Comparison of ENCODE assay signal across 28 mouse cellular contexts in the genomic region with DNA sequence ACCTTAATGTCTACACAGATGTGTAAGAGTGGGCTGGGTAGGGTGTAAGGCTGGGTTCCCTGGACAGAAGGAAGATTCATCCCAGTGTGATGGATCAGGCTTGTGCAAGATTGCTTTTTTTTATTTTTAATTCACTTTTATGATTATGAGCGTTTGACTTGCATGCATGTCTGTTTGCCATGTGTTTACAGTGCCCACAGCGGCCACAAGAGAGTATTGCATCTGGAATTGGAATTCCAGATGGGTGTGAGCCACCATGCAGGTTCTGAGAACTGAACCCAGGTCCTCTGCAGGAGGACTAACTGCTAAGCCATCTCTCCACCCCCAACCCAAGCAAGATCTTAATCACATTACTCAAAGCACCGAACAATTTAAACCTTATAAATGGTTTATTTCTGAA. TPM values are rescaled to one million over a fixed set of nuclear protein-coding genes. Genes with fewer than 3 reads are reported as not detected.
DNase-seq lines count a peak whose midpoint lies in the region; ATAC-seq and TF ChIP-seq lines count a peak whose summit lies in the region.
"Had no signal": no experiment of that assay in that cellular context is flagged by ENCODE, and none has a peak within 500 bp of the region (broad histone marks: within the 10 kb centered on the region; RNA-seq: fewer than 3 reads in every experiment).

No protein-coding gene starts in this region.

- no peak for ATAC-seq in intestine, postnatal 0 days
- ATAC-seq in intestine, embryonic 16.5 days: no peak
- ATAC-seq in lung, embryonic 14.5 days (ENCODE audit: insufficient read depth): no peak
- no peak for ATAC-seq in stomach, postnatal 0 days (ENCODE audit: low FRiP score, low TSS enrichment)
- ATAC-seq: inflammation-experienced regulatory T-cells, adult 6 months; midbrain, embryonic 16.5 days had no signal

- 0 out of 2 replicates have a peak, but pooled peaks cover 2% of the 10 kb centered on the region for H3K27me3 ChIP-seq in intestine, postnatal 0 days (replicated peaks; ENCODE audit: control insufficient read depth, insufficient read depth, low read length)
- peaks cover 11% of the 10 kb centered on the region; the same call in 1 of the 2 replicates for H3K27me3 ChIP-seq in intestine, embryonic 16.5 days (replicated peaks; ENCODE audit: control insufficient read depth, insufficient read depth, low read length)
- no peaks in the 10 kb centered on the region; the same call in 1 of the 2 replicates for H3K27me3 ChIP-seq in lung, embryonic 14.5 days (ENCODE audit: insufficient read depth, low read length)
- no peaks in the 10 kb centered on the region for H3K27me3 ChIP-seq in stomach, postnatal 0 days (ENCODE audit: control insufficient read depth, insufficient read depth, low read length)
- H3K27me3 ChIP-seq: stomach, embryonic 15.5 days had no signal

- H3K4me1 ChIP-seq in intestine, postnatal 0 days (replicated peaks; ENCODE audit: control insufficient read depth, insufficient read depth, low read length): no peaks in the 10 kb centered on the region
- H3K4me1 ChIP-seq in intestine, embryonic 16.5 days (ENCODE audit: control insufficient read depth, insufficient read depth, low read length): no peaks in the 10 kb centered on the region
- no peaks in the 10 kb centered on the region for H3K4me1 ChIP-seq in lung, embryonic 14.5 days (ENCODE audit: insufficient read depth)
- no peaks in the 10 kb centered on the region for H3K4me1 ChIP-seq in stomach, postnatal 0 days (replicated peaks; ENCODE audit: control insufficient read depth, insufficient read depth)
- H3K4me1 ChIP-seq: hindbrain, embryonic 12.5 days; limb, embryonic 15.5 days; neural tube, embryonic 15.5 days; stomach, embryonic 15.5 days had no signal

- TF ChIP-seq CTCF in intestine, postnatal 0 days (IDR thresholded peaks at IDR 0.05; ENCODE audit: low read depth): peak; percentile 53
- peak; percentile 40 for TF ChIP-seq CTCF in lung, embryonic 14.5 days (IDR thresholded peaks at IDR 0.05; ENCODE audit: low read depth)
- peak; percentile 50 for TF ChIP-seq CTCF in stomach, postnatal 0 days (IDR thresholded peaks at IDR 0.05; ENCODE audit: low read depth)

- H3K4me3 ChIP-seq in intestine, postnatal 0 days (ENCODE audit: low read depth, low read length): no peak overlapping the region
- no peak overlapping the region for H3K4me3 ChIP-seq in intestine, embryonic 16.5 days (ENCODE audit: low read length)
- H3K4me3 ChIP-seq in lung, embryonic 14.5 days (ENCODE audit: low read depth, low read length): no peak overlapping the region
- no peak overlapping the region for H3K4me3 ChIP-seq in stomach, postnatal 0 days (ENCODE audit: low read depth, low read length)
- H3K4me3 ChIP-seq: embryonic facial prominence, embryonic 10.5 days; hindbrain, embryonic 12.5 days; limb, embryonic 15.5 days; neural tube, embryonic 15.5 days; stomach, embryonic 15.5 days had no signal

- 54% methylated on average over 3 of the region's 3 CpGs for WGBS in intestine, postnatal 0 days
- WGBS in intestine, embryonic 16.5 days: 56% methylated on average over 3 of the region's 3 CpGs
- 53% methylated on average over 3 of the region's 3 CpGs for WGBS in lung, embryonic 14.5 days
- WGBS in stomach, postnatal 0 days: 59% methylated on average over 3 of the region's 3 CpGs

- no peak overlapping the region for H3K4me2 ChIP-seq in intestine, postnatal 0 days (replicated peaks; ENCODE audit: low read depth)
- H3K4me2 ChIP-seq in intestine, embryonic 16.5 days (ENCODE audit: low read depth, low read length): no peak overlapping the region
- H3K4me2 ChIP-seq in lung, embryonic 14.5 days: no peak overlapping the region
- H3K4me2 ChIP-seq in stomach, postnatal 0 days (replicated peaks; ENCODE audit: low read depth): no peak overlapping the region
- H3K4me2 ChIP-seq: heart, embryonic 11.5 days; hindbrain, embryonic 12.5 days; limb, embryonic 15.5 days; neural tube, embryonic 15.5 days; stomach, embryonic 15.5 days had no signal

- DNase-seq in lung, embryonic 14.5 days: no peak
- DNase-seq in lung, postnatal 25 days (ENCODE audit: low spot score): no peak
- DNase-seq in NIH3T3 (ENCODE audit: low read depth): peak; percentile 22
- DNase-seq in stomach, postnatal 0 days (ENCODE audit: low spot score): no peak
- DNase-seq in spleen, postnatal 36 days (ENCODE audit: low spot score in 2 of 2): no peak
- DNase-seq: adrenal gland, postnatal 36 days; B cell, adult 2 months; cerebellum, adult 11 months; cerebellum, adult 9-11 months; heart, postnatal 10 days; kidney, adult 8-10 months; lung, adult 18-20 months; lung, postnatal 4 days; right cerebral cortex, adult 18-20 months; right cerebral cortex, postnatal 4 days; thymus, adult 18-20 months; thymus, postnatal 36 days had no signal

- no peaks in the 10 kb centered on the region for H3K36me3 ChIP-seq in intestine, postnatal 0 days (ENCODE audit: control insufficient read depth, insufficient read depth)
- no peaks in the 10 kb centered on the region for H3K36me3 ChIP-seq in intestine, embryonic 16.5 days (ENCODE audit: control insufficient read depth, insufficient read depth, low read length)
- no peaks in the 10 kb centered on the region for H3K36me3 ChIP-seq in lung, embryonic 14.5 days (ENCODE audit: insufficient read depth)
- no peaks in the 10 kb centered on the region for H3K36me3 ChIP-seq in stomach, postnatal 0 days (ENCODE audit: control insufficient read depth, insufficient read depth, low read length)
- H3K36me3 ChIP-seq: embryonic facial prominence, embryonic 10.5 days; hindbrain, embryonic 12.5 days; limb, embryonic 15.5 days; neural tube, embryonic 15.5 days; stomach, embryonic 15.5 days had no signal

- H3K9ac ChIP-seq in intestine, postnatal 0 days (ENCODE audit: low read depth, low read length): no peak overlapping the region
- H3K9ac ChIP-seq in intestine, embryonic 16.5 days (ENCODE audit: low read depth, low read length): no peak overlapping the region
- H3K9ac ChIP-seq in lung, embryonic 14.5 days: no peak overlapping the region
- no peak overlapping the region for H3K9ac ChIP-seq in stomach, postnatal 0 days (ENCODE audit: low read length)
- H3K9ac ChIP-seq: hindbrain, embryonic 12.5 days; limb, embryonic 15.5 days; neural tube, embryonic 15.5 days; stomach, embryonic 15.5 days had no signal

- TF ChIP-seq EP300 in stomach, postnatal 0 days (optimal IDR thresholded peaks at IDR 0.05): no peak

- no peaks in the 10 kb centered on the region for H3K9me3 ChIP-seq in intestine, postnatal 0 days (ENCODE audit: control insufficient read depth)
- H3K9me3 ChIP-seq in intestine, embryonic 16.5 days (ENCODE audit: control insufficient read depth, low read length): no peaks in the 10 kb centered on the region
- no peaks in the 10 kb centered on the region for H3K9me3 ChIP-seq in lung, embryonic 14.5 days (ENCODE audit: low read depth, low read length)
- no peaks in the 10 kb centered on the region for H3K9me3 ChIP-seq in stomach, postnatal 0 days (ENCODE audit: control insufficient read depth, low read length)
- H3K9me3 ChIP-seq: embryonic facial prominence, embryonic 10.5 days; hindbrain, embryonic 12.5 days; limb, embryonic 15.5 days; neural tube, embryonic 15.5 days; stomach, embryonic 15.5 days had no signal

- H3K27ac ChIP-seq in intestine, postnatal 0 days (ENCODE audit: low read depth, low read length): no peak overlapping the region
- H3K27ac ChIP-seq in intestine, embryonic 16.5 days (ENCODE audit: low read length): no peak overlapping the region
- H3K27ac ChIP-seq in lung, embryonic 14.5 days (ENCODE audit: low read depth): no peak overlapping the region
- H3K27ac ChIP-seq in stomach, postnatal 0 days (replicated peaks): no peak overlapping the region
- H3K27ac ChIP-seq: embryonic facial prominence, embryonic 10.5 days; hindbrain, embryonic 12.5 days; limb, embryonic 15.5 days; neural tube, embryonic 15.5 days; stomach, embryonic 15.5 days had no signal

RNA-seq across cellular contexts. Expression of a gene that starts 9.8 kb away (rescaled TPM):
- polyA plus RNA-seq in intestine, postnatal 0 days (2015; fragmentation: Nextera tagmentation; extraction: Ambion mirVana): 0.12 TPM in 1 of 2 replicates, not detected in the other
- 0.17 and 0.23 TPM in 2 replicates for polyA plus RNA-seq in intestine, embryonic 16.5 days (2015; fragmentation: Nextera tagmentation; extraction: Ambion mirVana)
- 0.34 and 0.45 TPM in 2 replicates for polyA plus RNA-seq in lung, embryonic 14.5 days (2014; fragmentation: Nextera tagmentation; extraction: Ambion mirVana)
- not detected in 2 replicates for polyA plus RNA-seq in stomach, postnatal 0 days (2015; fragmentation: Nextera tagmentation; extraction: Ambion mirVana)
- polyA plus RNA-seq: gonadal fat pad, adult 2 months; inflammation-experienced regulatory T-cells, adult 6 months had no signal
